Mouse (Mus musculus): Measurements from ENCODE around the gene Snca. TPM values are rescaled to one million over a fixed set of nuclear protein-coding genes. Genes with fewer than 3 reads are reported as not detected.

The Snca gene
- 422 and 488 TPM in 2 replicates for polyA plus RNA-seq (2015; fragmentation: Nextera tagmentation; extraction: Ambion mirVana)

DNA sequence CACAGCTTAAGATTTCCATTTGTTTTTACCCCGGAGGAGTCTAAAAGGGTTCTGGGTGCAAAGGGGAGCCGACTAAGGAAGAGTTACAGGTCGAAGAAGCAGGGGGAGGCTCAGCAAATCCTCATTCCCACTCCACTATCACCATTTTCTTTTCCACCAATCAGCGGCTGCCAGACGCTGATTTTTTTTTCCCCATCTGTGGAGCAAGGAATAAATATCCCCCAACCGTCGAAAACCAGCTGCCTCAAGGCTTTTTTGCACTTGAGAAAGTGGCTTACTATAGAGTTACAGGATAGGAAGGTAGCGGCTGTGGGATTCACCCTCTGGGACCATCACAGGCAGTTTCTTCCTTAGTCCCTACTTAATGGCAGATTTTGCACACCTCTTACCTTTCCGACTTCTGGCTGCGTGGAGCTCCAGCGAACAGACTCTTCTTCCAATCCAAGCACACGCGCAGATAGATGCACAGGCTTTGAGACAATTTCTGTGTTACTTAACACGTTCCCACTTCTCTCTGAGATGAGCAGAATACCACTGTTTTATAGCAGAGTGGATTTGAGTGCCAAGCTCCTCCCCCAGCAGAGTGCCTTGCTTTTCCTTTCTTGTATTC lies at the start of gene Snca:
Snca (minus strand) TSS at position 574 of the 610 bp plus-strand sequence.
- H3K4me3 ChIP-seq (ENCODE audit: low read depth, low read length) = peak within 1 kb of the TSS; percentile 89
- peaks cover 5% of the 10 kb centered on the region; the same call in 1 of the 2 replicates for H3K27me3 ChIP-seq (ENCODE audit: control insufficient read depth, insufficient read depth, low read depth, low read length)
- WGBS (ENCODE audit: insufficient replicate concordance) = 4% methylated on average over 14 of the region's 14 CpGs
- H3K9ac ChIP-seq (ENCODE audit: low read depth, low read length) = peak within 1 kb of the TSS; percentile 98
- peak within 1 kb of the TSS; percentile 97 for H3K4me2 ChIP-seq (ENCODE audit: low read depth, low read length)
- ATAC-seq (ENCODE audit: low read depth) = no peak
- no peaks in the 10 kb centered on the region for H3K9me3 ChIP-seq (replicated peaks; ENCODE audit: control insufficient read depth, low read length)
- peak within 1 kb of the TSS; percentile 98 for H3K27ac ChIP-seq (ENCODE audit: low read length)
- H3K36me3 ChIP-seq (ENCODE audit: control insufficient read depth, insufficient read depth) = peaks cover 7% of the 10 kb centered on the region
- peaks cover 16% of the 10 kb centered on the region for H3K4me1 ChIP-seq (ENCODE audit: control insufficient read depth, low read depth, low read length)

DNA sequence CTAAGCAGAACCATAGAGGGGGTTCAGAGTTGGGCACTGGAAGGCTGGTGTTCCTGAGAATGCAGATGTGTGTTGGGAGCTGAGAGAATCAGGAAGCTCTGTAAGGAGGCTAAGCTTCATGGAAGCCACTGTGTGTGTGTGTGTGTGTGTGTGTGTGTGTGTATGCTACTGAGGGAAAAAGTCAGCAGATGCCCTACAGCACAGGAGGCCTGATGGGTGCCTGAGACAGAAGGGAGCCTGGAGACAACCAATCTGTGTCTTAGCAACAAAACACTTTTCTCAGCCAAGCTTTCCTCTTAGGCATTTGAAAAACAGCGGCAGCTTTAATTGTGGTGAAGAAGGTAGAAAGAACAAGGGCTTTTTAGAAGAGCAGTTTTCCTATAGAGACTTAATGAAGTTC lies 40.5 kb upstream of the Snca start:
- WGBS (ENCODE audit: insufficient replicate concordance) = 62% methylated on average over 1 of the region's 1 CpGs
- Histone ChIP-seq H3K9me3 (replicated peaks; ENCODE audit: control insufficient read depth, low read length) (no peaks in the 10 kb centered on the region), H3K9ac (ENCODE audit: low read depth, low read length) (no peak overlapping the region), H3K4me1 (ENCODE audit: control insufficient read depth, low read depth, low read length) (no peaks in the 10 kb centered on the region), H3K4me2 (ENCODE audit: low read depth, low read length) (no peak overlapping the region), H3K27ac (ENCODE audit: low read length) (no peak overlapping the region), H3K4me3 (ENCODE audit: low read depth, low read length) (no peak overlapping the region), H3K36me3 (ENCODE audit: control insufficient read depth, insufficient read depth) (no peaks in the 10 kb centered on the region), H3K27me3 (ENCODE audit: control insufficient read depth, insufficient read depth, low read depth, low read length) (no peaks in the 10 kb centered on the region)
- no peak for ATAC-seq (ENCODE audit: low read depth)

DNA sequence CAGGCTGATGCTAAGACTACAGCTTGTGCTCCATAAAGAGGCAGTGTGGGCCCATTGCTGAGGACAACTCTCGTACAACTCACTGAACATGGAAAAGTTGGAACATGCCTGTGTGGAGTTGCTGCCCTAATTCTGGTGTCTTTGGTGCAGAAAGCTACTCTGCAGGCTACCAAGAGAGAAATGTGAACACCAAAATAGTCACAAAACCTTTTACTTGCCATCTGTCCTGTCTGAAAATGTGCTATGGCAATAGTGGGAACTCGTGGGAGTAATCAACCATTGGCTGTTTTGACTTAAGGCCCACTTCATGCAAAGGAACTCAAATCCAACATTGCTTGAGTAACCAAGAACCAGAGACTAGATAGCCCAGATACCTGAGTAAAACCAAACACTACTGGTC lies 26.9 kb upstream of the Snca start:
- no peak for ATAC-seq (ENCODE audit: low read depth)
- H3K36me3 ChIP-seq (ENCODE audit: control insufficient read depth, insufficient read depth) = no peaks in the 10 kb centered on the region
- H3K9me3 ChIP-seq (replicated peaks; ENCODE audit: control insufficient read depth, low read length) = no peaks in the 10 kb centered on the region
- no peak overlapping the region for H3K4me2 ChIP-seq (ENCODE audit: low read depth, low read length)
- H3K27me3 ChIP-seq (ENCODE audit: control insufficient read depth, insufficient read depth, low read depth, low read length) = no peaks in the 10 kb centered on the region
- 43% methylated on average over 2 of the region's 2 CpGs for WGBS (ENCODE audit: insufficient replicate concordance)
- H3K9ac ChIP-seq (ENCODE audit: low read depth, low read length) = no peak overlapping the region
- no peaks in the 10 kb centered on the region for H3K4me1 ChIP-seq (ENCODE audit: control insufficient read depth, low read depth, low read length)
- H3K27ac ChIP-seq (ENCODE audit: low read length) = no peak overlapping the region
- H3K4me3 ChIP-seq (ENCODE audit: low read depth, low read length) = no peak overlapping the region

GRCm38 (mm10) chr6:60851690-60852089 lies 22.0 kb upstream of the Snca start:
- H3K9me3 ChIP-seq (replicated peaks; ENCODE audit: control insufficient read depth, low read length) = no peaks in the 10 kb centered on the region
- no peaks in the 10 kb centered on the region for H3K27me3 ChIP-seq (ENCODE audit: control insufficient read depth, insufficient read depth, low read depth, low read length)
- ATAC-seq (ENCODE audit: low read depth) = peak; percentile 45; the same call in 1 of the 2 replicates
- no peaks in the 10 kb centered on the region for H3K4me1 ChIP-seq (ENCODE audit: control insufficient read depth, low read depth, low read length)
- no peak overlapping the region for H3K4me3 ChIP-seq (ENCODE audit: low read depth, low read length)
- H3K4me2 ChIP-seq (ENCODE audit: low read depth, low read length) = no peak overlapping the region
- no peak overlapping the region for H3K9ac ChIP-seq (ENCODE audit: low read depth, low read length)
- no peaks in the 10 kb centered on the region for H3K36me3 ChIP-seq (ENCODE audit: control insufficient read depth, insufficient read depth)
- no peak overlapping the region for H3K27ac ChIP-seq (ENCODE audit: low read length)
- WGBS (ENCODE audit: insufficient replicate concordance) = 63% methylated on average over 2 of the region's 2 CpGs

DNA sequence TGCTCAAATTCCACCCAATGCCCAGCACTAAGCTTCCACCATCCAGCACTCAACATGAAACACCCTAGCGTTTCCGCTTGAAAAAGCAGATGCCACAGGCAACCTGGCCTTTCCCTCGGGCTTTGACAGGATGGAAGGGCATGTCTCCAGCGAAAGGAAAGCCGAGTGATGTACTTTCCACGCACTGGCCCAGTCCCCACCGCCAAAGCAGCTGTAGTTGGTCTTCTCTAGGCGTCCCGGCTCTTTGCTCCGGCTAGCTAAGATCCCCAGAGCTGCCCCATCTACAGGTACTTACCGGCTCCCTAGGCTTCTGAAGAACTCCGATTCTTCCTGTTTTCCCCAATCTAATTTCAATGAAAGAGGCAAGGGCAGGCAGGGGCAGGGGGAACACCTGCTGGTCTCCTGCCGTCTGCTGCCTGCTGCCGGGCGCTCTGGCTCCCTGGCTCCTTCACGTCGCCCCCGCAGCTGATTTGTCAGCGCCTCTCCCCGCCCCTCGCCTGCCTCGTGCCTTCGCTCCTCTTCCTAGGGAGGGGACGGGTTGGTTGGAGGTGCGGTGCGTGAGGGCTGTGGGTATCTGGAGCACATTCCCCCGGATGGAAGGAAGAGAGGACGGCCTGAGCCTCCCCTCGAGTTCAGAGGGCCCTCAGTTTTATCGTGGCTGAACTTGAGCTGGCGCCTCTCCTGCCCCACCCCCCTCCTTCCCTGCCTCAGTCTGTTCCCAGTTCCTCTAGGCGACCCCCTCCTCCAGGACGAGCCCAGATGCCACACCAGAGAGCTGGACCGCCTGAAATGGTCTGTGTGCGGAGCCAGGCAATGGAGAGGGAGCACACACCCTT lies 1.0 kb downstream of the Snca start:
- peak; percentile 86 for ATAC-seq (ENCODE audit: low read depth)
- peak overlapping the region; percentile 97 for H3K4me2 ChIP-seq (ENCODE audit: low read depth, low read length)
- H3K4me1 ChIP-seq (ENCODE audit: control insufficient read depth, low read depth, low read length) = peaks cover 18% of the 10 kb centered on the region
- peaks cover 13% of the 10 kb centered on the region for H3K36me3 ChIP-seq (ENCODE audit: control insufficient read depth, insufficient read depth)
- H3K27me3 ChIP-seq (ENCODE audit: control insufficient read depth, insufficient read depth, low read depth, low read length) = peaks cover 5% of the 10 kb centered on the region; the same call in 1 of the 2 replicates
- peak overlapping the region; percentile 98 for H3K9ac ChIP-seq (ENCODE audit: low read depth, low read length)
- no peaks in the 10 kb centered on the region for H3K9me3 ChIP-seq (replicated peaks; ENCODE audit: control insufficient read depth, low read length)
- H3K27ac ChIP-seq (ENCODE audit: low read length) = peak overlapping the region; percentile 98
- peak overlapping the region; percentile 89 for H3K4me3 ChIP-seq (ENCODE audit: low read depth, low read length)
- WGBS (ENCODE audit: insufficient replicate concordance) = under 1% methylated on average over 35 of the region's 35 CpGs

DNA sequence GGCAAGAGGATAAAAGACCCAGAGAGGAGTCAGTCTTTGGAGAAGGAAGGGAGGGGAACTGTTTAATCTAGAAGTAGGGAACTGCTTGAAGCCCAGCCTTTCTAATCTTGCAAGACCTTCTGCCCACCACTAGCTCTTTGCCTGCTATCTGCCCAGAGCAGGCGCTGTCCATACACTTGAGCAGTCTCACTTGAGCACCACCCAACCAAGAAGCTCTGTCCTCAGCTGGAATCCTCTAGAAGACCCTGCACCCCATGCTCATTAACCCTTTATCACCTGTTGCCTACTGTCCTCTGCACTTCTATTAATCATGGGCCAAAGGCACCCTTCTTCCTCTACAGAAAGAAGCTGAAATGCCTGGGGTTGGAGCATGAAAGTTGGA lies 1.6 kb downstream of the Snca start:
- peaks cover 5% of the 10 kb centered on the region; the same call in 1 of the 2 replicates for H3K27me3 ChIP-seq (ENCODE audit: control insufficient read depth, insufficient read depth, low read depth, low read length)
- peaks cover 17% of the 10 kb centered on the region for H3K36me3 ChIP-seq (ENCODE audit: control insufficient read depth, insufficient read depth)
- no peaks in the 10 kb centered on the region for H3K9me3 ChIP-seq (replicated peaks; ENCODE audit: control insufficient read depth, low read length)
- peak overlapping the region; percentile 98 for H3K9ac ChIP-seq (ENCODE audit: low read depth, low read length)
- WGBS (ENCODE audit: insufficient replicate concordance) = 22% methylated on average over 1 of the region's 1 CpGs
- H3K4me3 ChIP-seq (ENCODE audit: low read depth, low read length) = peak overlapping the region; percentile 89
- peaks cover 21% of the 10 kb centered on the region for H3K4me1 ChIP-seq (ENCODE audit: control insufficient read depth, low read depth, low read length)
- H3K27ac ChIP-seq (ENCODE audit: low read length) = peak overlapping the region; percentile 98
- H3K4me2 ChIP-seq (ENCODE audit: low read depth, low read length) = peak overlapping the region; percentile 97
- ATAC-seq (ENCODE audit: low read depth) = peak; percentile 94

DNA sequence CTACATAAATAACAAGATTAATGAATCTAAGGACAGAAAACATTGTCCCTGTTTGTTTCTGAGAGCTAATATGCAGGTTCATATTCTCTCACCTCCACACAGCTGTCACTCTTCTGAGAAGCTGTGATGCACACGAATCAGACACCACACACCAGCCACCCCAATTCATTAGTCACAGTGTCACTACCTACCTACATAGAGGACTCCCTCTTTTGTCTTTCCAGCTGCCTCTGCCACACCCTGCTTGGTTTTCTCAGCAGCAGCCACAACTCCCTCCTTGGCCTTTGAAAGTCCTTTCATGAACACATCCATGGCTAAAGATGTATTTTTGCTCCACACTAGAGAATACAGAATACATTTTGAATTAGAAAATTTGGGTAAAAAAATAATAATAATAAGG lies 2.4 kb downstream of the Snca start:
- H3K36me3 ChIP-seq (ENCODE audit: control insufficient read depth, insufficient read depth) = peaks cover 22% of the 10 kb centered on the region
- H3K9me3 ChIP-seq (replicated peaks; ENCODE audit: control insufficient read depth, low read length) = no peaks in the 10 kb centered on the region
- peak overlapping the region; percentile 61 for H3K4me2 ChIP-seq (ENCODE audit: low read depth, low read length)
- 19% methylated on average over 1 of the region's 1 CpGs for WGBS (ENCODE audit: insufficient replicate concordance)
- peaks cover 21% of the 10 kb centered on the region for H3K4me1 ChIP-seq (ENCODE audit: control insufficient read depth, low read depth, low read length)
- H3K27ac ChIP-seq (ENCODE audit: low read length) = peak overlapping the region; percentile 95
- H3K27me3 ChIP-seq (ENCODE audit: control insufficient read depth, insufficient read depth, low read depth, low read length) = peaks cover 4% of the 10 kb centered on the region; the same call in 1 of the 2 replicates
- H3K9ac ChIP-seq (ENCODE audit: low read depth, low read length) = peak overlapping the region; percentile 74
- peak; percentile 35 for ATAC-seq (ENCODE audit: low read depth)
- H3K4me3 ChIP-seq (ENCODE audit: low read depth, low read length) = peak overlapping the region; percentile 89

- H3K9ac ChIP-seq (ENCODE audit: low read depth, low read length) = no peak overlapping the region
- no peak overlapping the region for H3K27ac ChIP-seq (ENCODE audit: low read length)
- H3K4me1 ChIP-seq (ENCODE audit: control insufficient read depth, low read depth, low read length) = peaks cover 4% of the 10 kb centered on the region
- no peak overlapping the region for H3K4me3 ChIP-seq (ENCODE audit: low read depth, low read length)
- 81% methylated on average over 1 of the region's 1 CpGs for WGBS (ENCODE audit: insufficient replicate concordance)
- no peak overlapping the region for H3K4me2 ChIP-seq (ENCODE audit: low read depth, low read length)
- H3K36me3 ChIP-seq (ENCODE audit: control insufficient read depth, insufficient read depth) = peaks cover 43% of the 10 kb centered on the region
- H3K9me3 ChIP-seq (replicated peaks; ENCODE audit: control insufficient read depth, low read length) = no peaks in the 10 kb centered on the region
- no peaks in the 10 kb centered on the region for H3K27me3 ChIP-seq (ENCODE audit: control insufficient read depth, insufficient read depth, low read depth, low read length)
- no peak for ATAC-seq (ENCODE audit: low read depth)
Measured at GRCm38 (mm10) chr6:60819272-60819671, 10.4 kb downstream of the Snca start.

GRCm38 (mm10) chr6:60813516-60813915 lies 16.1 kb downstream of the Snca start:
- peaks cover 47% of the 10 kb centered on the region for H3K36me3 ChIP-seq (ENCODE audit: control insufficient read depth, insufficient read depth)
- no peak overlapping the region for H3K4me2 ChIP-seq (ENCODE audit: low read depth, low read length)
- 71% methylated on average over 3 of the region's 3 CpGs for WGBS (ENCODE audit: insufficient replicate concordance)

More at GRCm38 (mm10) chr6:60813516-60813915, 16.1 kb downstream of the Snca start:
- no peaks in the 10 kb centered on the region for H3K27me3 ChIP-seq (ENCODE audit: control insufficient read depth, insufficient read depth, low read depth, low read length)
- no peaks in the 10 kb centered on the region for H3K4me1 ChIP-seq (ENCODE audit: control insufficient read depth, low read depth, low read length)
- no peak for ATAC-seq (ENCODE audit: low read depth)
- H3K4me3 ChIP-seq (ENCODE audit: low read depth, low read length) = no peak overlapping the region
- H3K9me3 ChIP-seq (replicated peaks; ENCODE audit: control insufficient read depth, low read length) = no peaks in the 10 kb centered on the region
- H3K9ac ChIP-seq (ENCODE audit: low read depth, low read length) = no peak overlapping the region
- no peak overlapping the region for H3K27ac ChIP-seq (ENCODE audit: low read length)

Data from liver, embryonic 16.5 days (tissue).